Mouse (Mus musculus) skeletal muscle tissue, postnatal 0 days (tissue): ENCODE results near the gene Arhgdia. TPM values are rescaled to one million over a fixed set of nuclear protein-coding genes. Genes with fewer than 3 reads are reported as not detected.

Experiments used
- microRNA-seq, 2 experiments: library from miRNA; unstranded; fragments of <30 nt; microRNA quantifications; one replicate each; pipeline ENCODE4; 2016
- polyA plus RNA-seq: library from polyadenylated mRNA; unstranded; fragments of >200 nt; fragmentation: Nextera tagmentation; extraction: Ambion mirVana; gene quantifications from 2 replicates; pipeline ENCODE4 v1.2.1, GENCODE M21; 2015

The Arhgdia gene
- 252 and 323 TPM in 2 replicates for polyA plus RNA-seq

DNA sequence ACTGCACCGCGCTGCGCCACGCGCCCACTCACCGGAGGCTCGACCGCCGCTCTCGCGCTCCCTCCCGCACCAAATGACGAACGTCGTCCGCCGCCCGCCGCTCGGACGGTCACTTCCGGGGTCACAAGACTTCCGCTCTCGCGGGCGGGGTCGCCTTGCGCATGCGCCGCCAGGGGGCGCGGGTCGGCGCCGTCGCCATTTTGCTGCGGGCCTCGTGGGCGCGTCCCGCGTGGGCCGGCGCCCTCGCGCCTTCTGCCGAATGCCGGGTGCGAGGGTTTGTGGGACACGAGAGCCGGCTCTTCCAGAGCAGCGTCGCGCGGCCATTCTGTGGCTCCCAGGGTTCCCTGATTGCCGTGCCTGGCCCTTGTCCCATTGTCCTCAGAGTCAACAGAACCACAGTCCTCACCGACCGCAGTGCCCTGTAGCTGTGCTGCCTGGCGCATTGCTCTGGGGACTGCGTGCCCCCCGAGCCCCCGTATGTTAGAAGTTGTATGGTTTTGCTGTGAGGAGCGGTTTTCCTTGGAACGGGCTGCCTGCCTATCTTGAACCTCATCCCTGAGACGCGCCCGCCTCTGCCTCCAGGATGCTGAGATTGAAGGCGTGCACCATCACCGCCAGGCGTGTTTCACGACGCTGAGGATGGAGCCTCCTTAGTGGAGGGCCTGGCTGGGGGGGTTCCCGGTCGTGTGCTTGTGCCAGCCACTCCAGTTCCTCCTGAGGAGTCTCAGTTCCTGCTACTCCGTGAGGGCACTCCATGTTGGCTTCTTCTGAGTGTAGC lies at the start of gene Arhgdia:
Gene Arhgdia, minus strand, starts transcription at position 135 of the 778 bp plus-strand sequence.

GRCm38 (mm10) chr11:120625152-120625775 lies 43.8 kb upstream of the Arhgdia start, which contains the start of gene Sirt7:
Gene Sirt7, minus strand, starts transcription at chr11:120625240.

DNA sequence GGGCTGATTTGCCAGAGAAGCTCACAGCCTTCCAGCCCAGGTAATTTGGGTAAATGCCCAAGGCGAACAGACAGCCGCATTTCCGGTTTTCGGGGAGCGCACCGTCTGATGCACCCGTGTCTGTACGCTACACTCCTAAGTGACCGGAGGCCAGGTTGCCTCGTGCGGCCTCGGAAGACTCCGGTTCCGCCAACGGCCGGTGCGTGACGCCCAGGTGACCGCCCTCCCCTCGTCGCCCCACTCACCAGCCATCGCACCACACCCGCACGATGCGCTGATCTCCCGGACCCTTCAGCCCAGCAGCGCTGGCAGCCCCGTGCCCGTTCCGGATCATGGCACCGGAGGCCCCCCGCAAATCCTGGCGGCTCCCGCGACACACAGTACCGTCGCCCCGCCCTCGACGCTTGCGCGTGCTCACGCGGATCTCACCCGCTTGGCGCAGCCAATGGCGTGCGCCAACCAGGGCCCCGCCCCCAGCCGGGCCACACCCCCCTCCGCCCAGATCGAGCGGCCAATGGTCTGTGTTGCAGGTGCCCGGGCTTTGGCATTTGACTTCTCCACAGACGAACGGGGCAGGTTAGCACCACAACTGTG lies 36.2 kb upstream of the Arhgdia start, which contains the start of gene Pcyt2:
Gene Pcyt2, minus strand, starts transcription at position 418 of the 594 bp plus-strand sequence.

DNA sequence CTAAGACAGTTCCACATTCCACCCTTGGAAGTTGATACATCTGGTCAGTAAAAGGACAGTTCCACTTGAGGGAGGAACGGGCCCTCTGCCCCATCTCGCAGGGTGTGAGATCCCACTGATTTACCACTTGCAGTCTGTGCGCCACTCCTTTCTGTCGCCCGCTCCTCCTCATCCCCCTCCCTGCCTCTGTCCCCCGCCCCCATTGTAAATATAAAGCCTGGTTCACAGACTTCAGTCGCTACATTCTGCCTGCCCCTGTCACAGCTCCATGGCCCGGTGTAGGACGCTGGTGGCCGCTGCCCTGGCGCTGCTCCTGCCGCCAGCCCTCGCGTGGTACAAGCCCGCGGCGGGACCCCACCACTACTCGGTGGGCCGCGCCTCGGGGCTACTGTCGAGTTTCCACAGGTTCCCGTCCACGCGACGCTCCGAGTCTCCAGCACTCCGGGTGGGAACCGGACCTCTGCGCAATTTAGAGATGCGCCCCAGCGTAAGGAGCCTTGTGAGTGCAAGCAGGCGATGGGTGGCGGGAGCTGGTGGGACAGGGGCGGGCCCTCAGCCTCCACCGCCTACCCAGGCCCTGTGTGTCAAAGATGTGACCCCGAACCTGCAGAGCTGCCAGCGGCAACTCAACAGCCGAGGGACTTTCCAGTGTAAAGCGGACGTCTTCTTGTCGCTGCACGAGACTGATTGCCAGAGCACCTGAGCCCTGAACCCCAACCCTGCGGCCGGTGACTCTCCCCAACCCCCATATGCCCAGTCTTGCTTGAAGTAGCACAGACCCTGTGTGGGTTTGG lies 27.0 kb upstream of the Arhgdia start, which contains the start of gene Npb:
Gene Npb, plus strand, starts transcription at position 237 of the 794 bp plus-strand sequence.

GRCm38 (mm10) chr11:120598283-120598989 lies 17.0 kb upstream of the Arhgdia start, which contains the start of the genes Alyref and Anapc11:
Gene Alyref, minus strand, starts transcription at chr11:120598365.
Gene Anapc11, plus strand, starts transcription at chr11:120598421.

DNA sequence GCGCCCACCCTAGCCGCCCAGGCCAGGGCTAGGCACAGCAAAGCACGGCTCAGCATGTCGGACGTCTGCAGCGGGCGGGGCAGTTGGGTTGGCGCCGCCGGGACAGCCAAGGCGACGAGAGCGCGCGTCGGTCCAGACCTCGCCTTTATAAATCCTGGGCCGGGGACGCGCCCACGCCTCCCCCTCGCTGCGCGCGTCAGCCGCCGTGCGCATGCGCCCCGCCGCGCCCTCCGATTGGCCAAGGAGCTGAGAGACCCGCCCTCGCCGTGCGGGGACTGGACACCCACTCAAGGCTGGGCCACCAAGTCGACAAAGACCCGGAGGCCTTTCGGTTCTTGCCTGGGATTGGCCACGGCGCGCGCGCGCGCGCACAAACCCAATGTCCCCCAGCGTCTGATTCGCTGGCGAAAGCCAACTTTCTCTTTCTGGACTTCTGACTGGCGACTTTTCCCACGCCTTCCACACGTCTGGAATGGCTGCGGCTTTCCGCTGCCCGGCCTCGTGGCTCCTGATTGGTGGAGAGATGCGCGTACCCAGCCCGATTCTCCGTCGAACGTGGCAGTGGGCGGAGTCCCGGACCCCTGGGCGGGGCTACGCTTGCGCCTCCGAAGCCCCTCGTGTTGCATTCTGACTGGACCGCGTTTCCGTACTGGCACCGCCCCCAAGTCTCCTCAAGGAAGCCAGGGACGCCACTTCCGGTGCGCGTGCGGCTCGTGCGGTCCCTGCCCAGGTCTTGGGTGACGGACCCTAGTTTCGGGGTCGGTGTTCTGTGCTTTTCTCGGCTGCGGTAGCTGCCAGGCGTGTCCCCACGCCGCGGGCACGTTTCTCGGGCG lies 8.5 kb downstream of the Arhgdia start, which contains the start of gene P4hb:
Gene P4hb, minus strand, starts transcription at position 502 of the 833 bp plus-strand sequence.

DNA sequence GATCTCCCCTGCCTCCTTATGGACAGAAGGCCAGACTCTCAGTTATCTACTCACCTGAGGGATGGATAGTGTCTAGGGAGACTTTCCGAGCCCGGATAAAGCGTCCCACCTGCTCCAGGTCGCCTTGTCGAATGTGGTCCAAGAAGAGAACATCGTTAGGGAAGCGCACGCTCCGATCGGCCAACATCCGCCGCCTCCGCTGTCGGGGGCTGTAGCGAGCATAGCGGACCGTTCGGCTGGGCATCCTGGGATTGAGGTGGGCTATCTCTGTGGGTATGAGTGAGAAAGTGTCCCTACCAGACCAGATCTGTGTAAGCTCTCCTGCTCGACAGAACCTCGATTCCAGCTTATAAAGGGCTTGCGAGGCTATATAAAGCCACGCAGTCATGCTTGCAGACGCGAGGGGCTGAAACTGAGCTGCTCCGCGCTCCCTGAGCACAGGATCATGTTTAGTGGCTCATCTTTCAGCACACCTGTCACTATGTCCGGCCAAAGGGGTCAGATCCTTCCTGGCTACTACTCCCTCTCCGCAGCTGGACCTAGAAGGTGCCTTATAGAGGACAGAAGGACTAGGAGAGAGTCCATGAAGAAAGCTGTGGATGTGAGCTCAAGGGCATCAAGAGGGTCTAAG lies 30.5 kb downstream of the Arhgdia start, which contains the start of gene Ppp1r27:
Gene Ppp1r27, minus strand, starts transcription at position 323 of the 631 bp plus-strand sequence.

DNA sequence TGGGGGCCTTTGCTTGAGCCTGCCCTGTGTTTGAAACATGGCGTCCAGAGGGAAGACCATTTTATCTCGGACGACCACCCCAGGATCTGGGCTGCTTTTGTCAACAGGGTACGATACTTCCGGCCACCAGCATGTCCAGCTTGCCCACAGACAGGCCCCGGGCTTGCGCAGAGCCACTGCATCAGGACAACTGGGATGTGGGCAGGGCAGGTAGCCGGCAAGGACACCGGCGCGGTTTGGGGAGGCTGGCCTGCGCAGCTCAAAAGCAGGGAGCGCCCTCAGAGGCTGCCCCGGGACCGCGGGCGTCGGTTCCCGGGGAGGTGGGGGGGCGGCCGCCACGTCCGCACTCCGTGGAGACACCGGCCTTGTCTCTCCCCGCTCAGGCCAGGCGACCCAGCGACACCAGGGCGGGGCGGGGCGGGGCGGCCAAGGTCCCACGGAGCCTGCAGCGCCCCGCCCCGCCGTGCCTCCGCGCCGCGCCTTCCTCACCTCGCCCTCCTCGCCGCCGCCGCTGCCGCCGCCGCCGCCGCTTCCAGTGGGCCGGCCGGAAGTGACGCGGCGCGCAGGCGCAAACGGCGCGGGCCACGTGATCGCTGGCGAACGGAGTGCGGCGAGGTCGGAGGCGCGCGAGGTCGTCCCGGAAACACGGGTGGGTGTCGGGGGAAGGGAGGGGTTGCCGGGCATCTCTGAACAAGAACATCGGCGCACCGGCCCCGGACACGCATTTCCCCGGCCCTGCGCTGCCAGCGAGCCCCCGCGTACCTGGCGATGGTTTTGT lies 32.1 kb downstream of the Arhgdia start, which contains the start of gene Mcrip1:
Gene Mcrip1, minus strand, starts transcription at position 560 of the 778 bp plus-strand sequence.

GRCm38 (mm10) chr11:120530085-120530964 lies 51.1 kb downstream of the Arhgdia start, which contains the start of gene Gcgr:
Gene Gcgr, plus strand, starts transcription at chr11:120530699.

Small RNAs within 50 kb of the gene (microRNA-seq; reads per million reads assigned to microRNA genes)
- gene Mir6936: 0.20 to 0.42 reads per million in 2 experiments

Other genes starting within 250 kb of the Arhgdia start
- 620 and 703 TPM in 2 replicates for gene Actg1, start 233.1 kb downstream of the Arhgdia start, polyA plus RNA-seq
- gene Fscn2, start 220.1 kb downstream of the Arhgdia start, polyA plus RNA-seq: 3.7 and 3.9 TPM in 2 replicates
- 13.6 and 17.9 TPM in 2 replicates for gene Faap100, start 202.9 kb downstream of the Arhgdia start, polyA plus RNA-seq
- gene Nploc4, start 143.9 kb downstream of the Arhgdia start, polyA plus RNA-seq: 26.1 and 28.5 TPM in 2 replicates
- 0.07 TPM in 1 of 2 replicates, not detected in the other for gene Tspan10, start 139.0 kb downstream of the Arhgdia start, polyA plus RNA-seq
- 0.32 and 0.35 TPM in 2 replicates for gene Pde6g, start 128.1 kb downstream of the Arhgdia start, polyA plus RNA-seq
- gene Oxld1, start 123.6 kb downstream of the Arhgdia start, polyA plus RNA-seq: 40.3 and 48.5 TPM in 2 replicates
- gene Ccdc137, start 123.5 kb downstream of the Arhgdia start, polyA plus RNA-seq: 8.1 and 8.7 TPM in 2 replicates
- 28.0 and 33.5 TPM in 2 replicates for gene Arl16, start 114.0 kb downstream of the Arhgdia start, polyA plus RNA-seq
- 191 and 195 TPM in 2 replicates for gene Mrpl12, start 97.0 kb downstream of the Arhgdia start, polyA plus RNA-seq
- gene Slc25a10, start 89.8 kb downstream of the Arhgdia start, polyA plus RNA-seq: 15.4 and 38.7 TPM in 2 replicates
- gene Gcgr, start 50.9 kb downstream of the Arhgdia start, polyA plus RNA-seq: 0.17 and 0.27 TPM in 2 replicates
- 123 and 145 TPM in 2 replicates for gene Mcrip1, start 31.9 kb downstream of the Arhgdia start, polyA plus RNA-seq
- 121 and 146 TPM in 2 replicates for gene Ppp1r27, start 30.5 kb downstream of the Arhgdia start, polyA plus RNA-seq
- 311 and 389 TPM in 2 replicates for gene P4hb, start 8.4 kb downstream of the Arhgdia start, polyA plus RNA-seq
- 130 and 181 TPM in 2 replicates for gene Alyref, start 16.7 kb upstream of the Arhgdia start, polyA plus RNA-seq
- gene Anapc11, start 16.8 kb upstream of the Arhgdia start, polyA plus RNA-seq: 109 and 118 TPM in 2 replicates
- gene Npb, start 26.9 kb upstream of the Arhgdia start, polyA plus RNA-seq: 1.2 and 2.0 TPM in 2 replicates
- 35.3 and 46.1 TPM in 2 replicates for gene Pcyt2, start 36.3 kb upstream of the Arhgdia start, polyA plus RNA-seq
- gene Sirt7, start 43.6 kb upstream of the Arhgdia start, polyA plus RNA-seq: 11.3 and 14.0 TPM in 2 replicates
- gene Mafg, start 52.0 kb upstream of the Arhgdia start, polyA plus RNA-seq: 22.0 TPM in 2 replicates
- 24.8 and 35.6 TPM in 2 replicates for gene Pycr1, start 62.1 kb upstream of the Arhgdia start, polyA plus RNA-seq
- 73.4 and 83.9 TPM in 2 replicates for gene Myadml2, start 66.5 kb upstream of the Arhgdia start, polyA plus RNA-seq
- gene Notum, start 79.6 kb upstream of the Arhgdia start, polyA plus RNA-seq: 1.9 and 3.8 TPM in 2 replicates
- 63.0 and 64.1 TPM in 2 replicates for gene Aspscr1, start 91.3 kb upstream of the Arhgdia start, polyA plus RNA-seq
- 105 and 106 TPM in 2 replicates for gene Cenpx, start 132.1 kb upstream of the Arhgdia start, polyA plus RNA-seq
- 12.6 and 14.1 TPM in 2 replicates for gene Lrrc45, start 132.3 kb upstream of the Arhgdia start, polyA plus RNA-seq
- 2.7 and 4.5 TPM in 2 replicates for gene Rac3, start 139.8 kb upstream of the Arhgdia start, polyA plus RNA-seq
- 7.3 and 17.3 TPM in 2 replicates for gene Dcxr, start 145.7 kb upstream of the Arhgdia start, polyA plus RNA-seq
- gene Cbr2, start 150.5 kb upstream of the Arhgdia start, polyA plus RNA-seq: 10.2 and 19.5 TPM in 2 replicates
- gene Hmga1b, start 181.2 kb upstream of the Arhgdia start, polyA plus RNA-seq: 1.5 TPM in 2 replicates
- gene Rfng, start 202.6 kb upstream of the Arhgdia start, polyA plus RNA-seq: 10.9 and 13.1 TPM in 2 replicates
- gene Gps1, start 202.6 kb upstream of the Arhgdia start, polyA plus RNA-seq: 87.6 and 93.4 TPM in 2 replicates
- gene Dus1l, start 214.8 kb upstream of the Arhgdia start, polyA plus RNA-seq: 35.4 and 37.5 TPM in 2 replicates
- 6.1 and 13.5 TPM in 2 replicates for gene Fasn, start 242.9 kb upstream of the Arhgdia start, polyA plus RNA-seq